Mouse (Mus musculus): ENCODE results near the gene Zfand3.
A peak's percentile ranks its signal among the peaks of the same experiment; 100 is the strongest.

The Zfand3 gene

GRCm38 (mm10) chr17:30191097-30191640 is 186.6 kb downstream of the Zfand3 start:
- no peak for DNase-seq (ENCODE audit: extremely low read depth, low read depth)

GRCm38 (mm10) chr17:30192416-30193005 is 188.0 kb downstream of the Zfand3 start:
- no peak for DNase-seq (ENCODE audit: extremely low read depth, low read depth)

- DNase-seq (ENCODE audit: extremely low read depth, low read depth): no peak
Measured at GRCm38 (mm10) chr17:30193615-30194014, 189.1 kb downstream of the Zfand3 start.

GRCm38 (mm10) chr17:30194091-30194490 is 189.6 kb downstream of the Zfand3 start:
- no peak for DNase-seq (ENCODE audit: extremely low read depth, low read depth)

GRCm38 (mm10) chr17:30194629-30195445 is 190.3 kb downstream of the Zfand3 start:
- no peak for DNase-seq (ENCODE audit: extremely low read depth, low read depth)

- no peak for DNase-seq (ENCODE audit: extremely low read depth, low read depth)
Measured at GRCm38 (mm10) chr17:30195591-30196183, 191.2 kb downstream of the Zfand3 start.

- DNase-seq (ENCODE audit: extremely low read depth, low read depth): no peak
Measured at GRCm38 (mm10) chr17:30196401-30197279, 192.1 kb downstream of the Zfand3 start.

GRCm38 (mm10) chr17:30197280-30198030 is 192.9 kb downstream of the Zfand3 start:
- DNase-seq (ENCODE audit: extremely low read depth, low read depth): no peak

- DNase-seq (ENCODE audit: extremely low read depth, low read depth): no peak
Measured at GRCm38 (mm10) chr17:30198422-30198821, 193.9 kb downstream of the Zfand3 start.

GRCm38 (mm10) chr17:30199374-30200247 is 195.1 kb downstream of the Zfand3 start:
- DNase-seq (ENCODE audit: extremely low read depth, low read depth): no peak

GRCm38 (mm10) chr17:30200283-30200682 is 195.8 kb downstream of the Zfand3 start:
- DNase-seq (ENCODE audit: extremely low read depth, low read depth): no peak

- DNase-seq (ENCODE audit: extremely low read depth, low read depth): no peak
Measured at GRCm38 (mm10) chr17:30205062-30205825, 200.7 kb downstream of the Zfand3 start.

GRCm38 (mm10) chr17:30210262-30210661 is 205.7 kb downstream of the Zfand3 start:
- no peak for DNase-seq (ENCODE audit: extremely low read depth, low read depth)

GRCm38 (mm10) chr17:30210936-30211335 is 206.4 kb downstream of the Zfand3 start:
- no peak for DNase-seq (ENCODE audit: extremely low read depth, low read depth)

GRCm38 (mm10) chr17:30212647-30213046 is 208.1 kb downstream of the Zfand3 start:
- no peak for DNase-seq (ENCODE audit: extremely low read depth, low read depth)

GRCm38 (mm10) chr17:30213371-30213770 is 208.8 kb downstream of the Zfand3 start:
- DNase-seq (ENCODE audit: extremely low read depth, low read depth): peak; percentile 10

GRCm38 (mm10) chr17:30214393-30214792 is 209.9 kb downstream of the Zfand3 start:
- DNase-seq (ENCODE audit: extremely low read depth, low read depth): peak; percentile 21

- DNase-seq (ENCODE audit: extremely low read depth, low read depth): no peak
Measured at GRCm38 (mm10) chr17:30215741-30216140, 211.2 kb downstream of the Zfand3 start.

- no peak for DNase-seq (ENCODE audit: extremely low read depth, low read depth)
Measured at GRCm38 (mm10) chr17:30221677-30222076, 217.1 kb downstream of the Zfand3 start.

Measured in MEL-GATA-1-ER (cell line).